Mouse (Mus musculus) forelimb bud, embryonic 11.5 days (tissue): ENCODE results near the gene Eps15.
"Not testable (repeated sequence)": the region's sequence is repeated elsewhere in the genome, so short reads cannot be mapped to it uniquely, and the experiment has no call there.

Experiments used
- DNase-seq: peaks from one replicate; pipeline ENCODE4 v3.0.0-alpha.2; 2012; ENCODE audit warnings: low read depth, low spot score

Eps15 gene

DNA sequence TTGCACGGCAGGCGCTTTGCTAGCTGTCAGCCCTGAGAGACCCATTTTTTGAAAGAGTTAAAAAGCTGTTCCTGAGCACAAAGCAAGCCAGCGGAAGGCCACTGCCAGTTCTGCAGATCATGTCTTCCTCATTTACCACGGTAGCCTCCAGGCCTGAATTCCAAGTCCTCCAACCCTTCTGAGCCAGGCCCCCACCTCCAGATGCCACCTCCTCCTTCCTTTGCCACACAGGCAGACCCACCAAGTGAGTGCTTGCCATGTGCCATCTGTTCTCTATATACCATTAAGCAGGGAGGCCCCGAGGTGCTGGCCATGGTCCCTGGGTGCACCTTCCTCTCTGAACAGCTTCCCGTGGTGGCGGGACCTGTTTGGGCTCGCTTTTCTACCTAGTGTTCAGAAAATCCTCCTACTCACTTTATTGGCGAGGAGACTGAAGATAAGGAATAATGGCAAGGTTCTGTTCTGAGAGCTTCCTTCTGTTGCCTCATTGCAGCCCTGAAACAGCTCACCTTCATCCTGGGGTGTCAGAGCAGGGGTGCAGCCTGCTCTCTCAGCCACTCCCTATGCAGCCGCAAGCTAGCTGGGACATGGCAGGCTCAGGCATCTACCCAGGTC lies 120.4 kb downstream of the Eps15 start:
- DNase-seq: no peak

DNA sequence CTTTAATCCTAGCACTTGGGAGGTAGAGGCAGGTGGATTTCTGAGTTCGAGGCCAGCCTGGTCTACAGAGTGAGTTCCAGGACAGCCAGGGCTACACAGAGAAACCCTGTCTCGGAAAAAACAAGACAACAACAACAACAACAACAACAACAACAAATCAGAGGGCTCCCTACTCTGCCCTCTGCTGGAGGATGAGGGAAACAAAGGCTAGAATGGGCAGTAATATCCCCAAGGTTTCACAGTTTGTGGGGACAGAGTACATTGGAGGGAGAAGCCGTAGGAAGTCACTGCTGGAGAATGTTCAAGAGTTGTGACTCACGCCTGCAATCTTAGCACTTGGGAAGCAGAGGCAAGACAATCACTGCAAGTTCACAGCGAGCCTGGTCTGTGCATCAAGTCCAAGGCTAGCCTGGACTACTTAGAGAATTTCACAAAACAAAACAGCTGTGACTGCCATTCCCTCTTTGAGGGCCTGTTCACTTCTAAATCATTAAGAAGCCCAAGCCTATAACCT lies 121.2 kb downstream of the Eps15 start:
- DNase-seq: no peak

DNA sequence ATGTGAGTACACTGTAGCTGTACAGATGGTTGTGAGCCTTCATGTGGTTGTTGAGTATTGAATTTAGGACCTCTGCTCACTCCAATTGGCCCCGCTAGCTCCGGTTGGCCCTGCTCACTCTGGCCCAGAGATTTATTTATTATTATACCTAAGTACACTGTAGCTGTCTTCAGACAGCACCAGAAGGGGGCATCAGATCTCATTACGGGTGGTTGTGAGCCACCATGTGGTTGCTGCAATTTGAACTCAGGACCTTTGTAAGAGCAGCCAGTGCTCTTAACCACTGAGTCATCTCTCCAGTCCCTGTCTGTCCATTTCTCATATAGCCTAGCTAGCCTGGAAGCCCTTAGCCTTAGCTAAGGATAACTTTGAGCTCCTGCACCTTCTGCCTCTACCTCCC lies 124.8 kb downstream of the Eps15 start:
- not testable (repeated sequence) for DNase-seq

DNA sequence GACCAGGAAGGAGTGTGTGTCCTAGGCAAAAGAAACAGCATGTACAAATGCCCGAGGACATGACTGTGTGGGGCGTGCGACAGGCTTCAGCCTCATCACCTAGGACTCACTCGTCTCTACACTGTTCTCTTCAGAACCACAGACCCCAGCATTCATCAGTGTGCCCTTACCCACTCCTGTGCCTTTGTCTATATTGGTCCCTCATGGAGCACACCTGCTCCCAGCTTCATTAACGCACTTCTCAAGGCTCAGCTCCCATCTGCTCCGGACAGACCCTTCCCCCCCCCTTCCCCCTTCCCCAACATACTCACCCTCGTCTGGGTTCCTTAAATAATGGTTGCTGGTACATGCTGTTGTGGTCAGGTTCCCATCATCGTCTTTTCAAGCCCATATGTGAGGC lies 125.3 kb downstream of the Eps15 start:
- DNase-seq: no peak

DNA sequence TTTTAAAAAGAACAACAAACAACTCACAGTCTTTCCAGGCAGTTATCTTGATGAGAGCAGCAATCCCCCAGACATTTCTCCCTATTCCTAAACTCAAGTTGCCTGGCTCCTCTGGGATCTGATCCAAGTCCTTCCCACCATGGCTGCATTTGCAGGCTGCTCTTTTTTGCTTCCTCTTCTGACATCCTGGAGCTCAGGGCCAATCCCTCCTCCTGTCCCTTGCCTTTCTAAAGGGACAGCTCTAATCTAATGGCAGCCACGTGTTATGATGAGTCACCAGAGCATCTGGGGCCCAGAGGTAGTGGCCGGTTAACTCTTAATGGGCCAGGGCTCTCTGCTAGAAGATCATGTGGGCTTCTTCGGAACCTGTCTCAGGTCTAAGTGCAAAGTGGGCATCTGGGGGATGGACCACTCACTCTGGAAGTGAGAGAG lies 126.0 kb downstream of the Eps15 start:
- DNase-seq: peak; percentile 26

DNA sequence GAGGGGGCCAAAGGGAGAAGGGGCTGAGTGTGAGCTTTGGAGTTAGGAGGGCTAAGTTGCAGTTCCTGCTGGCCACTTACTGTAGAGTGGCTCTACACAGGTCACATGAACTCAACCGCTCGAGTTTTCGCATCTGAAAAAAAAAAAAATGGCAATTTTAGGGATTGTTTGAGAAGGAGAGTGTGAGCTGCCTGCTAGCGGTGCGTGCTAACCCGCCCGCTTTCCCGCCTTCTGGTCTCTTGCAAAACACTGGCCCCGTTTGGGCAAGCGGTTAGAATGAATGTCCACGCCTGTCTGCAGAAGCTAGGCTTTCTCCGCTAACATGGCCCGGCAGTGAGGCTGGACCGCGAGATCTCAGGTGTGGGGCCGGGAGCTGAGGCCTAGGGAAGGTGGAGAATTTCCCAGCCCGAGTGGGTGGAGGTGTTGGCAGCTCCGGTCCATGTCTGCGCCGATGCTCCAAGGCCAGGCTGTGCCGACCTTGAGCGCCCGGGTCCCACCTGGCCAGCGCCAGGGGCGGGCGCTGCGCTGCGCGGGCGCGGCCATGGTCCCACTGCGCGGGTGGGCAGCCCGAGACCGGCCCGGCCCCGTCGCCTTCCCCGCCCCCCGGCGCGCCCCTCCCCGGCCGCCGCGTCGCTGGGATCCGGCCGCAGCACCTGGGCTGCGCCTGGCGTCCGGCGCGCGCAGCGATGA lies 126.6 kb downstream of the Eps15 start, which contains the start of gene Ttc39a:
Ttc39a (plus strand) TSS at position 138 of the 690 bp plus-strand sequence.
- peak; percentile 51 for DNase-seq

DNA sequence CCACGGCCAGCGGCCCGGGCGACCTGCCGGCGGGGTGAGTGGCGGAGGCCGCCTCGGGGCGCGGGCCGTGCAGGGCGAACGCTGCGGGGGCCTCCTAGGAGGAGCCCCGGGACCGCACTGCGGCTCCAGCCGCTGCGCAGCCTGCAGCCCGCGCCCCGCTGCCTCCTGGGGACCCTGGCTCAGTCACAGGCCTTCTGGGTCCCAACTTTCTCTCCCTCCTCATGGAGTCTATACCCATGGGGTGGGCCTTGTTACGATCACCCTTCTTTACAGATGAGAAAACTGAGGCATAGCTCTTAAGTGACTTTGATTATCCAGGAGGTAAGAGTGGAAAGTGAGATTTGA lies 127.1 kb downstream of the Eps15 start:
- no peak for DNase-seq

DNA sequence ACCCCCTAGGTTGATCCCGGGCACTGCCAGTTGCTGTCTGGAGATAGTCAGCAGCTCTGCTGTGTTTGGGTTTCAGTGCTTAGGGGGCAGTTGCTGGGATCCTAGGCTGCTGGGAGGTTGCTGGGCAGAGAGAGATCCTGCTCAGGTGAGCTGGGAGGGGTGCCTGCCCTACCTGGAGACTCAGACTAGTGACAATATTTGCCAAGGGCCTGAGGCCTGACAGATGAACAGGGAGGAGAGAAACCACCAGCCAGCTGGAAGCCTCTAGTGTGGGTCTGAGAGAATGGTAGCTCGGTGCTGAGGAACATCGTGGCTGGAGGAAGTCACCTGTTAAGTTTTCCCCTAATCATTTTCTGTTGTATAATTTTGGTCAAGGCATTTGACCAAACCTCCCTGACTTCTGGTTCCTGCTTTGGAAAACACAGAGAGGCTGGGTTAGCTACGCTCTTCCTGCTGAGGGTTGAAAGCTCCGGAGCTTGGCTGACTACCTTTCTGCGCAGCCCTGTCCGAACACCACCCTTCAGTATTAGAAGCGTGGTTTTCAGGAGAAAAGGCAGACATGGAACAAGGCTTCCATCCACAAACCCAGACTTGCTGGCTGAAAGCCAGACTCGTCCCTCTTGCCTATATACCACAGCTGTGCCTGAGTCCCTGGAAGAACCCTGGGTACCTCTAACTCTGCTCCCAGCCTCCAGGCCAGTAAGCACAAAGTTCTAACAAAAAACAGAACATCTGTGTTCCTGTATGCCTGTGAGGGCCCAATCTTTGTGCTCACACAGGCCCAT lies 127.8 kb downstream of the Eps15 start:
- DNase-seq: no peak

GRCm38 (mm10) chr4:109410681-109411376 lies 130.8 kb downstream of the Eps15 start:
- DNase-seq: no peak

DNA sequence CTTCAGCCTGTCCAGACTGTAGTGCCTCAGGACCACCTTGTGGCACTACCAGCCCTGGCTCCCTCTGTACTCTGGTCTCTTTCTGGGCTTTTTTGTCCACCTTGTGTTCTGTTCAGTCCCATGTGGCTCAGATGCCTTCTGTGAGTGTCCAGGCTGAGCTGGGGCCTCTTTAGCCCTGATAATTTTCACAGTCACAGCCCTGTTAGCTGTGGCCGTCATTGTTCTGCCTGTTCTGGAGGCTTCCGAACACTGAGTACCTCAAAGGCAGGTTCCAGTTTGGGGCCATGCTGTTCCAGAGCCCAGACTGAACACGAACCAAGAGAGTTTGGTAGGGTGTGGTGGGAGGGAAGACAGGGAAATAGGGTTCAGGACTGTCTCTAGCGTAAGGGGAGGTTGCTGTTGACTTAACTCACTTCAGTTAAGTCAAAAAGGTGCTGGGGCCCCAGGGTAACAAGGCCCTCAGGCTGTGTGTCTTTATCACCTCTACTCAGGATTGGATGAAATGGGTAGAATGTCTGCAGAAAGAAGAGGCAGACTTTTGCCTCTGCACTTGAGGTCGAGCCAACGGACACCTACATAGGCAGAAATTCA lies 131.4 kb downstream of the Eps15 start:
- no peak for DNase-seq

DNA sequence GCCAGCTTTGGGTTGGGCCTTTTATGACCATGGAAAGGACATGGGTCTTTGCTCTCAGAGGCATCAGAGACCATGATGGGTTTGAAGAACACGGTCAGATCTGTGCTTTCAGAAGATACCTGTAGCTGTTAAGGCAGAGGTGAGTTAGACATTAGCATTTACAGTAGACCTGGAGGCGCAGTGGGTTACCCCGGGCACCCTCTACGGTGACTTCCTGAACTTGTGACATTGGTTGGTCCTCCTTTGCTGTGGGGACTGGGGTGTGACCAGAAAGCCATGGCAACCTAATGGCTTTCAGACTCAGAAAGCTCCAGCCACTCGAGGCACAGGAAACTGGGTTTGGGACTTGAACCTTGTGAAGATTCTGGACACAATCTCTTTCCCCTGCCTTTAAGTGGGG lies 132.2 kb downstream of the Eps15 start:
- DNase-seq: no peak

- DNase-seq: no peak
These were observed 137.9 kb downstream of the Eps15 start for GRCm38 (mm10) chr4:109417998-109418397.

GRCm38 (mm10) chr4:109419017-109419416 lies 138.9 kb downstream of the Eps15 start:
- no peak for DNase-seq

GRCm38 (mm10) chr4:109419563-109419962 lies 139.5 kb downstream of the Eps15 start:
- no peak for DNase-seq

DNA sequence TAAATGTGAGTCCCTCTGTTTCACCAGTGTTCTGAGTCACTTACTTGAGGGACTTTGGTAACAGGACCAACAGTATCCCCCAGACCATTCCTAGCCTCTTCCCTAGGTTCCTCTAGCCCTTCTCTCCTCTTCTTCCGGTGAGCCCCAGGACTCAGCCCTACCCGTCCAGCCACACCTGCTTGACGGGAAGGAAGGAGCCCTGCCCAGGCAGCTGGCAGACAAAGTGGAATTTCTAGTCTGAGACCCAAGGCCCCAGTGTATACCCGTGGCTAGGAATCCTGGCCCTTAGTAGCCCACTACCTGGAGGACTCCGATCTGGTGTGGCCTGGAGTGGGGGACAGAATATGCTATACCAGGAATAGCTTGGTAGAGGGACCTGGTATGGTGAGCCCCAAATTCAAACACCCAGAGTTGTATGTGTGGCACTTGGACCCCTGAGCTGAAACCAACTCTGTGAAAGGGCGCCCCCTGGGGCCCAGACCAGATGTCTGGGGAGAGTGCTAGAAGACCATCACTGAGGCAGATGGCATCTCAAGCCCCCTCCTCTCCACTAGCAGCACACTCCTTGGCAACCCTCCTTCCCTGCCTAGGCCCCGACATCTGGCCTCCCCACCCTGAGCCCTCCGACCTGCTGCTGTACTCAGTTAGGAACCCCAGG lies 140.2 kb downstream of the Eps15 start:
- DNase-seq: no peak

- no peak for DNase-seq
These were observed 141.5 kb downstream of the Eps15 start for GRCm38 (mm10) chr4:109421608-109422007.

- no peak for DNase-seq
These were observed 142.4 kb downstream of the Eps15 start for GRCm38 (mm10) chr4:109422436-109422835.

DNA sequence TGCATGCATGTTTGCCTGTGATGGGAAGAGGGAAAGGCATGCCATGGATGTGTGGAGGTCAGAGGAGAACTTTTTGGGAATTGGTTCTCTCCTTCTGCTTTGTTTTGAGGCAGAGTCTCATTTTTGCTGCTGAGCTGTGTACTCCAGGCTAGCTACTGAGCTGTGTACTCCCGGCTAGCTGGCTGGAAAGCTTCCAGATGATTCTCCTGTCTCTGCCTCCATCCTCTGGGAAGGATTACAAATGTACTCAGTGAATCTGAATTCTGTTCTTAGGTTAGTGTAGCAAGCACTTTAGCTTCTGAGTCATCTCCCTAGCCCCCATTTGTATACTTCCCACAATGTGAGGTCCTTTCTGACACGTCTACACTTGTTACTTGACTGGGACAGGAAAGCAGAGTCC lies 143.4 kb downstream of the Eps15 start:
- no peak for DNase-seq

GRCm38 (mm10) chr4:109427058-109427457 lies 147.0 kb downstream of the Eps15 start:
- no peak for DNase-seq

DNA sequence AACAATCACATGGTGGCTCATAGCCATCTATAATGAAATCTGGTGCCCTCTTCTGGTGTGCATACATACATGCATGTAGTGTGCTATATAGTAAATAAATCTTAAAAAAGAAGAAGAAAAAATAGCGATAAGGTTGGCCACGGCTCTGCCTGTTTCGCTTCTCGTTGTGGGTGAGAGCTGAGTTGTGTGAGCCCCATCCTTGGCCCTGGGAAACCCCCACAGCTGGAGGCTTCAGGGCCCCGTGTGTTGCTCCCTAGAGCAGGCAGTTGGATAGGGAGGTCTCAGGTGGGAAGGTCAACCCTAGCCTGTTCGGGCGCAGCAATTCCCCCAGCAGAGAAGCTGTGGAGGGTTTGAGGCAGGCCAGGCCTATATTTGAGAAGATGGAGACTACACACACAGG lies 150.2 kb downstream of the Eps15 start:
- DNase-seq: no peak

- DNase-seq: peak; percentile 36
These were observed 150.8 kb downstream of the Eps15 start for GRCm38 (mm10) chr4:109430854-109431253.
